Mouse (Mus musculus) liver, adult 2 months (tissue): ENCODE measurements around the gene Osbpl5.

ENCODE experiments used
- CTCF ChIP-seq: fragments of 200-500 bp; IDR thresholded peaks from 2 replicates; pipeline ENCODE4 v1.5.1; 2011; ENCODE audit warnings: low read depth, low read length, control low read depth
- POLR2A ChIP-seq: fragments of 200-500 bp; IDR thresholded peaks from 2 replicates; pipeline ENCODE4 v1.6.1; 2011; ENCODE audit warnings: low read length, control low read depth; ENCODE audit not compliant: insufficient read depth; ENCODE audit errors: extremely low read depth

DNA sequence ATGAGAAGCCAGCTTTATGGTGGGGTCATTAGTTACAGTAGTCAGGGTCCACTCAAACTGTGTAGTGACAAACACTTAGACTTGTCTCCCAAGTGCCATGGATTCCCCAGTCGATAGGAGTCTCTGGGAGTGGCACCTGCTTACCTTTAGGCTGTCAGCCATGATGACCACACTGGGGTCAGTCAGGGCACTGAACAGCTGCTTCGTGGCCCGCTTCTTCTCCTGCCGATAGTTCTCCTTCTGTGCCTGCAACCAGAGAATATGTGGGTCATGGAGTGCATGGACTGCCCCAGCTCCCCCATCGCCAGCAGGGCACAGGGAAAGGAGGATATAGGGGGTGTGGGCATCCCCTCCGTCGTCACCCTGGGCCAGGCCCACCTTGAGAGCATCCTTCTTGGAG, 47.4 kb downstream of the Osbpl5 start:
- no peak for TF ChIP-seq POLR2A
- TF ChIP-seq CTCF = no peak
